Mouse (Mus musculus) mesoderm, embryonic 11.5 days (tissue): ENCODE measurements around the gene Gm20388.

ENCODE experiments used
- DNase-seq: peaks from one replicate; pipeline ENCODE4 v3.0.0-alpha.2; 2012; ENCODE audit warnings: low read depth, low spot score

Gene Gm20388

DNA sequence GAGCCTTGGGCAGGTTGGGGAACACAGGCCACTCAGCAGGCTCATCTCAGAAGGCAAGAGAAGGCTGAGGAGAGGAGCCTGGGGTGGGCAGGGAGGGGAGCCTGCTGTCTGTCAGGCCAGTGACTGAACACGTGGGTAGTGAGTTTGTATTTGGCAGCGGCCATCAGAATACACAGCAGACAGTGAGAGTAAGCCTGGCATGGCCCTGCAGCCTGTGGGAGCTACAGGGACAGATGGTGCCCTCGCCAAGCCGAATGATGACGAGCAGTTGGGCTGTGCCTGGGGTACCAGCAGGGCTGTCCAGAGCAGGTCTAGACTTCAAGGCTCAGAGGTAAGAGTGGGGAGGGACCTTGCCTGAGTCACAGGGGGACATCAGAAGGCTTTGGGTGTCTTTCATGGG, 716.7 kb downstream of the Gm20388 start:
- DNase-seq: no peak

DNA sequence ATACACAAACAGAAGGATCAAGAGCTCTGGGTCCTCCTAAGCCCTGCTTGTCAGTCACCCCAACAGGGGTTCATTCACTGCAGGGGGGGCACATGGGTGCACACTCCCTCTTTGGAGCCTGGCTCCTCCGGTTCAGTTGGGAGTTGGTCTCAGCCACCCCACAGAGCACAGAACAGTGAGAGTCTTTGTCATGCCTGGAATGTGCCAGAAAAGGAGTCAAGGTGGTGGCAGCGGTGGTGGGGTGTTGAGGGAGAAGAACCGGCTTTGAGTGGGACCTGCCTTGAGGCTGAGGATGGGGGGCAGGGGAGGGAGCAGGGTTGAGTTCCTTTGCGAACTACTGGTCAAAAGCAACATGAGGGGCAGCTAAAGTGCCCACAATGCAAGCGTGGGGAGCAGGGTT, 719.4 kb downstream of the Gm20388 start:
- no peak for DNase-seq

DNA sequence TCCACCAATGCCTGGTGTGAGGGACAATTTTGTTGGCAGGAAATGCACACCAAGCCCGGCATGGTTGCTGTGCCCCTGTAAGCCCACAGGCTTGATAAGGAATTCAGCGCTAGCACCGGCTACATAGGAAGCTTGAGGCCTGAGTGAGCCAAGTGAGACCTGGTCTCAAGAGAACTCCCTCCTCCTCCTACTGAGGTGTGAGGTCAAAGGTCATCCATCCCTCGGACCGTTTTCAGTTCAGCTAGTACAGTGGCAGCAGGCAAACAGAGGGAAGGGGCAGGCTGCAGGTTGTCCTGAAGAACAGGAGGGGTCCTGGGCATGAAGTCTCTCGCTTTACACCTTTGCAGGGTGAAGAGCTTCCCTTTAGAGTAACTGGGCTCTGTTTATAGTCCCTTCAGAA, 720.2 kb downstream of the Gm20388 start:
- no peak for DNase-seq

DNA sequence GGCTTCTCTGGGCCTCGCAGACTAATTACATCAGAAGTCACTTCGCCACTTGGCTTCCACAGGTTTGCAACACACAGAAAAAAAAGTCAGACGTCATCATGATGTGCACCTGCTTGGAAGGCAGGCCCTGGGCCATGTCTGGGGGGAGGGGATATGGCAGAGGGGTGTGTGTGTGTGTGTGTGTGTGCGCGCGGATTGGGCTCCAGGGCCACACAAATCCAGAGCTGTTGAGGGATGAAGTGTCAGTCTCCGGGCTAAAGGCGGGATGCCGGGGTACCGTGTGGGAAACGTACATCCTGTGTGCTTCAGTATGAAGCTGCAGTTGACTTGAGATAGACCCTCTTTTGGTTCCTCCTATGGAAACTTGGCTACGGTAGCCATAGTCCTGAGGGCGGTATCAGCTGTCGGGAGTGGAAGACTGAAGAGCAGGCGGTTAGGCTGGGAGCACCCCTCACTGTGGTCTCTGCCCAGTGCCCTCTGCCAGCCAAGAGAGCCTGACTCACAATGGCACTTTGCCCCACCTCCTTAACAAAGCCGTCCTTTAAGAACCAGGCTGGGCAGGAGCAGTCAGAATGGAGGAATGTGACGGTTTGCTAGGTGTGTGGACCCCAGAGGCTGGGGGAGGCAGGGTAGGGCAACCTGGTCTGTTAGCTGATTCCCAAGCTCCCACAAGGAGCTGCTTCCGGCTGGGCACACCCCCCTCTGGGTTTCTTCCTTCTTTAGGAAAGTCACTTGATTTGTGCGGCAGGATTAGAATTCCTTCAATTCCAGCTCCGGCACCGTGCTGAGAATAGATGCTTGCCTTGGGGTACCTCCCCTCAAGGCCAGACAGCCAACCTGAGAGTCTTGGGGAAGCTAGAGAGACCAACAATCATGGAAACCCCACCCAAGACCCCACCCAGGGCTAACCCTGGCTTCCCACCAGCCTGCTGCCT, 721.1 kb downstream of the Gm20388 start:
- DNase-seq: no peak

DNA sequence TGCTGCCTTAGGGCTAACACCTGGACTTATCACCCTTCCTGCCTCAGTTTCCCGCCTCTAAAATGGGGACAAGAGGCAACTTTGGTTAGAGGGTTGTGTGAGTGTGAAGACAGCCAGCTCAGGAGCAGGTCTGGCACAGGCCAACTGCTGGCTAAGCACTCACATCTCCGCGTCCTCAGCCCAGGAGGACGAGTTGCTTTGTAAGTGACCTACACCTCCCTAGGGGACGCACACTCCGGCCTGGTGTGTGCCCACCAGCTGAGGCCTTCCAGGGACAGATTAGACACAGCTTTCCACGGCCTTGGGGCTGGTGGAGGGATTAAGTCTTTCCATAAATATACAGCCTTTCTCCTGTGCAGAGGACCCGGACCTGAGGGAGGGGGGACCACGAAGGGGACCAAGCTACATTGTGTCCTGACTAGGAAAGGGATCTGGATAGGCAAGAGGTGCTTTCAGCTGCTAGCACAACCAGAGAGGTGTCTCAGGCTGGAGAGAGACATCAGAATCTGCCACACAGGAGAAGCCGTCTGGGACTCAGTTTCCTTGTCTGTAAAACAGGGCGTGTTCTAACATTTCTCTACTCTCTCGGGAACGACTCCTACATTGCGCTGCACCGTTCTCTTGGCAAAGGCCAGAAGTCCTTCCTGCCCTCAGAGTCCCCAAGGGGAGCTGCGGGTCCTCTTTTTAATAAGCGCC, 722.5 kb downstream of the Gm20388 start:
- no peak for DNase-seq

DNA sequence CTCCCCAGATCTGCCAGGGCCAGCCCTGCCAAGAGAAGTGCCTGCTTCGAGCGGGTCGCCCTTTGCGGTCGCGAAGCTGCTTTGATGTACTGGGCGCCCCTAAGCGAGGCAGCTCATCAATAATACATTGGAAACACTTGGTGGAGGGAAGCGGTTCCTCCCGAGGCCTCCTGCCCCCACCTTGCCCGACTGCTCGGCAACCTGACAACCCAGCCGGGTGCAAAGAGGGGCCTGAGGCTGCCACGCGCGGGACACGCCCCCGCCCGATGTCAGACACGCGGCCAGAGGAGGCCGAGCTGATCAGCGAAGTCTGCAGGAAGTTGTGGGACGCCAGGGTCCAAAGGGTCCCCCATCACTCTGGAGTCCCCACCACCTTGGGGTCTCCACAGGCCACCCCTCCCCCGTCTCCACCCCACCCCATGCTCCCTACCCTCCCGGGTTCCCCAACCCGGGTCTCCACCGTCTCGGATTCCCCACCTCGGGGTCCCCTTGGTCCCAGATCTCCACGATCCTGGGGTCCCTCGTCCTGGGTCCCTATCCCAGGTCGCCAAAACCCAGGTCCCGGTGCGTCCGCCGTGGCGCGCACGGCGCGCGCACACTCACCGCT, 723.1 kb downstream of the Gm20388 start:
- peak; percentile 36 for DNase-seq

DNA sequence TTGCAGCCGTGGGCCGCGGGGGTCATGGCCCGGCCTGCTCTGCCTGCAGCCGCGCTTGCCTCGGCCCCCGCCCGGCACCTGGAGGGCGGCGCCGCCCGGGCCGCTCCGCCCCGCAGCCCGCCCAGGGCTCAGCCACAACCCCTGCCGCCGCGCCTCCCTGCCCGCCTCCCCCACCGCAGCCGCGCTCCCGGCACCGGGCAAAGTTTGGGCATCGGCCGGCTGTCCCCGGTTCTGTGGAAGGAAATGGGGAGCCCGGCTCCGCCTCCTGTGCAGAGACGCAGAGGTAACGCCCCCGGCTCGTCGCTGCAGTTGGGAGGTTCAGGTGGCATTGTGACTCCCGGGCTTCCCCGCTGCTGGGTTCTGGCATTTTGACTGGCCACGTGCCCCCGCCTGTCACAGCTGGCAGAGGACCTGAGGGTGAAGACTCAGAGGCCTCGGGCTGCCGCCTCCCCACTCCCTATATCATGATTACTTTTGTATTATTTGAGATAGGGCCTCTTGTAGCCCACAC, 723.7 kb downstream of the Gm20388 start:
- no peak for DNase-seq

DNA sequence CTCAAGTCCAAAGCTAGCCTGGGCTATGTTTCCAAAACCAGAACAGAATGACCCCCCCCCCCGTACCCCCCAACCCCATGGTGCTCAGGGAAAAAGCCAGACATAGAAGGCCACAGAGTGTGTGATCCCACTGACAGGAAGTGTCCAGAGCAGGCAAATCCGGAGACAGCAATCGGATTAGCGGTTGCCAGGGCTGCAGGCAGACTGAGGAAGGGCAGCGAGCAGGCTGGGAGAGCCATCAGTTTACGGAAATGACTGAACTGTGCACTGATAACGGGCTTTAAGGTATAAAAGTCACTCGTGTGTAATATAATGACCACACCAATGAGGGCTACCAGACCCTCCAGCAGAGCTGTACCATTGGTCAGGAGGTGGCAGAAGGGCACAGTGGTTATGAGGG, 730.6 kb downstream of the Gm20388 start:
- no peak for DNase-seq

DNA sequence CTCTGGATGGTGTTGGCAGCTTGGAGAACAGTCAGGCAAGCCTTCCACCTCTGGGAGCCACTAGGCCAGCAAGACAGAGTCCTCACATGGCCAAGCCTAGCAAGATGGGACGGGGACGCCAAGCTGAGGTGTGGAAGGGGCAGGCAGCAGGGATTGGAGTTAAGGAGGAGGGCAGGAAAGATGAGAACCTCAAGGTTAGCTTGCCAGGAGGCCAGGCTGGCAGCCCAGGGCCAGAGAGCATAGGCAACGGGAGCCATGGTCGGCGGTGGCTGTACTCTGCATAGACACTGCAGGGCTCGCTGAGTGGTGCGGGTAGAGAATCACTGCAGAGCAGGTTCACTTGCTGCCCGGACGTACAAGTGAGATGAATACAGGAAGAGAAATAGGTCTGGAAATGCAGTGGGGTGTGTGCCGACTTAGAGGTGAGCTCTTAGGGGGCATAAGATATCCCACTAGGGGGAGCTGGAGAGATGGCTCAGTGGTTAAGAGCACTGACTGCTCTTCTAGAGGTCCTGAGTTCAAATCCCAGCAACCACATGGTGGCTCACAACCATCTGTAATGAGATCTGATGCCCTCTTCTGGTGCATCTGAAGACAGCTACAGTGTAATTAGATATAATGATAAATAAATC, 731.5 kb downstream of the Gm20388 start:
- DNase-seq: no peak

DNA sequence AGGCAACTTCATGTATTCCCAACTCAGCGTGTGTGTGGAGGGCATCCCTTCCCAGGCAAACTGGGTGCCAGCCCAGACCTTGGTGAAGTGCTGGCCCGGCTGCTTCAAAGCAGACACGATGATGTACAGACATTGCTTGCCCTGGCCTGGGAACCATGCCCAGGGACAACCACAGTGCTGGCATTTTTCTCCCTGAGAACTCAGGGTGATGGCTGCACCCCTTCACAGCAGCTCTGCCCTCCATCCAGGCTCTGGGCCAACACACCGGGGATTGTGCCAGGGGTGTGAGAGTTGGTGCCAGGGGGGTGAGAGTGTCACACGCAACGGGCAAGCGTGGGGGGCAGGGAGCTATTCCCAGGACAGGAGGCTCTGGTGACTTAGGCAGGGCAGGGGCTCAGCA, 734.0 kb downstream of the Gm20388 start:
- no peak for DNase-seq

DNA sequence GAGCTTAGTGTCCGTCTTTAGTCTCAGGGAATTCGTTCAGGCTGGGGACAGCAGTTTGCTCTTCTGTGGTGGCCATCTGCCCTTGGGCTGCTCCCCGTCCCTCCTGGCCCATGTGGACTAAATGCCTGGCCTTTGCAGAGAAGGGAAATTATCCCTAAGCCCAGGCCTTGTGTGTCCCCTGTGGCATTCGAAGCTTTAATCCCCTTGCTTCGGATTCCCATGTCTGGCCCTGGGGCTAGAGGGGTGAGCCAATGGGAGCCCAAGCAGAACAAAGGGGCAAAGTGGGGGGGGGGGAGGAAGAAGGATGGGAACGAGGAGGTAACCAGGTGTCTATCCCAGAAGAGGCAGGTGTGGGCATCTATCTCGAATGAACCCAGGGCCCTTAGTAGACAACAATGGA, 736.9 kb downstream of the Gm20388 start, which contains the start of gene 1190005I06Rik:
1190005I06Rik (minus strand) TSS at position 101 of the 400 bp plus-strand sequence.
- DNase-seq: no peak

DNA sequence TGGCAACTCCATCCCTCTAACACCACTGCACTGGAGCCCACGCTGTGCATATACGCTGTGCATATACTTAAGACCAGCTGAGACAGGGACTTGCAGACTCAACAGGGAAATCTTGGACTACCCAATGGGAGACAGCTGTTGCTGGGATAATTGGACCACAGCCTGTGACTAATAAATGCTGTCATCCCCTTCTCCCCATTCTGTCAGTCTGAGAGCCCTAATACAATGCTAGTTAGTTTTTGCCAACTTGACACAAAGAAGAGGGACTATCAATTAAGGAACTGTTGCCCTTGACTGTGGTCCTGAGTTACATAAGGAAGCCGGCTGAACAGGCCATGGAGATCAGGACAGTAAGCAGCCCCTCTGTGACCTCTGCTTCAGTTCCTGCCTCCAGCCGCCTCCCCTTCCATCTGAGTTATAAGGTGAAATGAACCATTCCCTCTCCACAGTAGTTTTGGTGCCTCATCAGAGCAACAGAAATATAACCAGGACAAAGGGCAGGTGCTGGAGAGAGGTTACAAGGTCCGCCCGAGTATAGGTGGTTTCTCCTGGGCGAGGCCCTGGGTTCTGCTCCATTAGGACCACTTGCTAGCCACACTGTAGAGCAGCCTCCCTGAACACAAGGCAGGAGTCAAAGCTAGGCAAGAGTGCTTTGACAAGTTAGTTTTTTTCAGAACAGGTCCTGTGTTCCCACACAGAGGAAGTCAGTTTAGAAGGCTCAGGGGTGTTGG, 745.8 kb downstream of the Gm20388 start:
- DNase-seq: no peak

DNA sequence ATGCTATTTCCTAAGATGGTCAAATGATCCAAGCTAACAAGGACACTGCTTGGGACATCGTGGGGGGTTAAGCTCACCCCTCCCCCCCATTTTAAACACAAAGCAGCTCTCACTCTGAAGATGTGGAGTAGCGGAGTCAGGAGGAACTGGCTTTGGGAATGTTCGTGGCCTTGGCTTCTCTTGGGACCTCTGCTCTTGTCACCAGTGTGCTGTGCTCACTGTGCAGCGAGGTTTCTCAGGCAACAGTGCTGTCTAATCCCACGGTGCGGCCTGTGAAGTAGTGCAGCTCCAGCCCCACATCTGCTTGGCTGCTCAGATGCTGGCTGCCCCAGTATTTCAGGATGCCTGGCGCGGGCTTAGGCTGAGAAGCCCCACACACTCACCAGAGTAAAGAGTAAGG, 746.8 kb downstream of the Gm20388 start:
- no peak for DNase-seq

DNA sequence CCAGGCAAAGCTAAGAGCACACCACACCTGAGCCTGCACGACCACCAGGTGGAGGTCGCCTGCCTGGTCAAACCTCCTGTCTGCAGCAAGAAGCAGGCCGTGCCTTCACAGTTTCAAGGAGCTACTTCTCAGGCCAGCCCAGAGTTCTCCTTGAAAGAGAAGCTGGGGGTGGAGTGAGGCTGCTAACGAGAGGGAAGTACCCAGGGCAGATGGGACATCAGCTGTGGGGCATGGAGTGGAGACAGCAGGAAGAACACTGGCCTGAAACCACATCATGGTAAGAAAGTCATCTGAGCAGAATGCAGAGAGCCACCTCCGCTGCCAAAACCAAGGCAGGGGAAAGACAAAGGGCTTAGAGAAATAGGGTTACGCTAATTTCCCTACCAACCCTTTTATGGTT, 753.9 kb downstream of the Gm20388 start:
- no peak for DNase-seq

DNA sequence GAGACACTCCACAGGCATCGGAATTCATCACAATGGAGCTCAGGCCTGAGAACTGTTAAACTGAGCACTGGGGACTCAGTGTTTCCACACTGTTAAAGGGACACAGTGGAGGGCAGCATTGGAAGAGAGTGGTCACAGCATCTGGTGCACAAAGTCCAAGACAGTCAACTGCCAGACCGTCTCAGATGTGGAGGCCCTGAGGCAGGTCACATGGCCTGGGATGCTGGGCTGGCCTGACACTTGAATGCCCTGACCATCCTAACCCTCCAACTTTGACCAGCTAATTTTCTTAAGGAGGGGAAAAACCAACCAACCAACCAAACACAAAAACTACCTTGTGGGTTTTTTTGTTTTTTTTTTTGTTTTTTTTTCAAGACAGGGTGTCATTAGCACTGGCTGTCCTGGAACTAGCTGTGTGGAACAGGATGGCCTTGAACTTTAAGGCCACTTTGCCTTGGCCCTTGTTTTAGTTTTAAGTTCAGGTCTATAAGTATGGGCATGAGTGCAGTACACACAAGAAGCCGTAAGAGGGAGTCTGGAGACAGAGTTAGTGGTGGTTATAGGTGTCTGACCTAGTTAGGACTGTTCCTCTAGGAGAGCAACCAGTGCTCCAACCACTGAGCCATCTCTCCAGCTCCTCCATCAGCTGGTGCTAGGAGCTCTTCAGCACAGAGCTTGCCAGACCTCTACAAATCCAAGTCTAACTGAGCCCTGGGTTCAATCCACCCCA, 755.2 kb downstream of the Gm20388 start:
- no peak for DNase-seq

DNA sequence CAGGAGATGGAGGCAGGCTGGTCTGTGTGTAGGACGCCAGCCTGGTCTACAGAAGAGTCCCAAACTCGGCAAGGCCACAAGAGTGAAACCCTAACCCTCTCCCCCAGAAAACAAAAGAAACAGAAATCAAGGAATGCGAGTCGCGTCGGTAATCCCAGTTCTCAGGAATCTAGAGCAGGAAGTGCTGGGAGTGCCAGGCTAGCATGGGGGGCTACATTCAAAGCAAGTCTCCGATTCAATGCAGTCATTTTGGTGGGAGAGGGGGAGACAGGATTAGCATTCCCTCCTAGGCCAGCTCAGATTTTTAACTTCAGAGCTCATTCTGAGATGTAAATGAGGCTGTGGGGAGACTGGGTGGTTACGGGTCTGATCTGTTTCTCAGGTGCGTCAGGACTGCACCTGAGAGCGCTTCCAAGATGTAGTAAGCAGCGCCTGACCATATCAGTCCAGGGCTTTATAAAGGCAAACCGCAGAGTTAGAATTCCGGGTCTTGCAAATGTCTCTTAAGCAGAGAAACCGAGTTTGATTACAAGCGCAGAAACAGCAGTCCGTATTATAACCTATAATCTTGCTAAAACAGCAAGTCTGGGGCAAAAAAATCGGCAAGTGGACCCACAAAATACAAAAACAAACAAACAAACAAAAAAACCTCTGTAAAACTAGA, 756.3 kb downstream of the Gm20388 start:
- peak; percentile 49 for DNase-seq

DNA sequence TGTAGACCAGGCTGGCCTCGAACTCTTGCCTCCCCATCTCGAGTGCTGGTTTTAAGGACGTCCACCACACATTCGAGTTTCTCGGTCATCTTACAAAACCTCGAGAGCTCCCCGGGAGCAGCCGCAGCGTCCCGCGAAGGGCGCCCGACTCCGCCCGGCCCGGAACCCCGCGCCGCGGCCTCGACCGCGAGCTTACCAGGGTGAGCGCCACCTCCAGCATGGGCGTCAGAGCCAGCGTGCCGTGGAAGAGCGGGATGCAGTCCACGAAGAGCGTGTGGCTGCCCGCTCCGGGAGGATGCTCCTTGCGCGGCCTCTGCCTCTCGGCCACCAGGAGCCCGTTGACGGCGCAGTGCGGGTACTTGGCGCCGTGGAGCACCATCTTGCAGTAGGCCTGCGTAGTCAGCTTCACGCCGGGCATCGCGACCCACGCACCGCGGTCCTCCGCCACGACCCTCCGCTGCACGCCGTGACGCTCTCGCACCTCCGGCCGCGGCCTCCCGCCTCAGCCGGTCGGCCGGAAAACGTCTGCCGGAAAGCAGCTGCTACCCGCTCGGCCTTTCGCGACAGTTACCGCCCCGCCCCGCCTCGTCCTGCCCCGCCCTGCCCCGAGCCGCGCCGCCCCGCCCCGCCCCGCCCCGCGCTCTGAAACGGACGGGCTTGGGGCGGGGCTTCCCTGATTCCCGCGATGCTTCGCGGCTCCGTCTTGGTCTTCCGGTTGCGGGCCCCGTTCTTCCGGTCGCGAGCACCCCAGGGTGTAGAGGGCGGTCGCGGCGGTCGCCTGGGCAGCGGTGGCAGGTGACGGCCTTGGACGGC, 757.1 kb downstream of the Gm20388 start, which contains the start of the genes Gm27021 and Cox4i1:
Gm27021 (minus strand) TSS at position 519 of the 813 bp plus-strand sequence.
Cox4i1 (plus strand) TSS at position 662 of the 813 bp plus-strand sequence.
- peak; percentile 93 for DNase-seq

DNA sequence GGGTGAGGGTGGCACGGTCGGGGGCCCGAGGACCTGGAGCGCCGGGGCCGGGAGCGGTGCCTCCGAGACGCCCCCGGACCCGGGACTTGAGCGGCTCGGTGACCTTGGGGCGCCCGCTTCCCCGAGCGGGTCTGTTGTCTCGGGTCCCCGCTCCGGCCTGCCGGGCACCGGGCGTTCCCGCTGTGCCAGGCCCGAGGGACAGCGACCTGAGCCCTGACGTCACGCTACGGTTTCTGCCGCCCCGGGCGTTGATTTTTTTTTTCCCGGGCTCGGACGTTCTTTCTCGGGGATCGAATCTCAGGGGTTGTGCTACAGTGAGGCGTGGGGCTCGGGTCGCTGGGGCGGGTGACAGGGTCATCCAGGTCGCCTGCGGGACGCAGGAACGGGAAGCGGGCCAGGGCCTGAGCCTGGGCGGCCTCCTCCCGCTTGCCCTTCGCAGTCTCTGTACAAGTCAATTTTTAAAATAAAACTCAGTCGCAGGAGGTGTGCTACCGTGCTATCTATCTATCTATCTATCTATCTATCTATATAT, 757.8 kb downstream of the Gm20388 start, which contains the start of gene Emc8:
Emc8 (minus strand) TSS at position 200 of the 532 bp plus-strand sequence.
- peak; percentile 14 for DNase-seq
